Mouse (Mus musculus) cerebellum, adult 11 months (tissue): ENCODE measurements around the gene Cd300lf.

Source experiments
- DNase-seq: peaks from one replicate; pipeline ENCODE4 v3.0.0; 2022

Cd300lf gene

DNA sequence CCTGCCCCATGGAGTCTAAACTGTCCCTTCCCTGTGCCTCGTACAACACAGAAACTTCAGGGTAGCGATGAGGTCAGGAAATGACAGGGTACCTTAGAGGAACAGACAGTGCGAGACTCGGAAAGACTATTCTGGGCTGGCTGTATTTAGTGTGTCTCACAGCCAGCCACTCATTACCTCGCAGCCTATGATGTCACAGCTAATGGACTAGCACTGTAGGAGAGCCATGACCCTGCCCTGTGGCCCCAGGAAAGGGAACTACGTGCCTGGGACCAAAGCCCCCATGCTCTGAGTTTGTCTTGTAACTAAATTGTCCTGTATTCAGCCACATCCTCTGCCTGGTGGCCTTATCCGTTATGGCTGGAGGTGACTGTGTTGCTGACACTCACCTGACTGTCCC lies 58.4 kb downstream of the Cd300lf start:
- DNase-seq = no peak

- no peak for DNase-seq
Observed at GRCm38 (mm10) chr11:115073002-115073401, 60.8 kb downstream of the Cd300lf start.

DNA sequence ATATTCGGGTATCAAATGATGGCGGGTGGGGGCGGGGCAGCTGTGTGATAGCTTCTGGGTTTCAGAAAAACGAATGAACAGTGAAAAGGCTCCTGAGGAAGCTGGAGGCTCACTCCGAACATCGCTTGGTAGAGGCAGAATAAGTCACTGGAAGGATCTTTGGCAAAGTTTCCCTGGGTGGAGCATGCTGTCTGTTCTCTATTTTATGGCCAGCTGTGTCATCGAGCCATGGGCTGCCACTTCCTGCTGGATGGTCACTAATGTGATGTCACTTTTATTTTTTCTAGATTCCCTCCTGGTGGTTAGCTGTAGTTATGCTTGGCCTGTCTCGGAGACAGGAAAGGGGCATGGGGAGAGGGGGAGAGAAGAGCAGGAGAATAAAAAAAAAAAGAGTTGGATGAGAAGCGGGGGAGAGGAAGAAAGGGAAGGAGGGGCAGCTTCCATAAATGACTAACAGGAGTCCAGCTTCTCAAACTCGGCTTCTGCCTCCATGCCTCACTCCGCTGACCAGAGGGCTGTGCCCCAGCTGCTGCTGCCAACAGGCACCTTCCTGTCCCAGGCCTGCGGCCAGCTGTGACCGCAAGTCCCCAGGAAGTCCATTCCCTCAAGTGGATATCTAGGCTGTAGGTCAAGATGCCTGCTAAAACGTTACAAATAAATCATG lies 62.0 kb downstream of the Cd300lf start:
- no peak for DNase-seq

DNA sequence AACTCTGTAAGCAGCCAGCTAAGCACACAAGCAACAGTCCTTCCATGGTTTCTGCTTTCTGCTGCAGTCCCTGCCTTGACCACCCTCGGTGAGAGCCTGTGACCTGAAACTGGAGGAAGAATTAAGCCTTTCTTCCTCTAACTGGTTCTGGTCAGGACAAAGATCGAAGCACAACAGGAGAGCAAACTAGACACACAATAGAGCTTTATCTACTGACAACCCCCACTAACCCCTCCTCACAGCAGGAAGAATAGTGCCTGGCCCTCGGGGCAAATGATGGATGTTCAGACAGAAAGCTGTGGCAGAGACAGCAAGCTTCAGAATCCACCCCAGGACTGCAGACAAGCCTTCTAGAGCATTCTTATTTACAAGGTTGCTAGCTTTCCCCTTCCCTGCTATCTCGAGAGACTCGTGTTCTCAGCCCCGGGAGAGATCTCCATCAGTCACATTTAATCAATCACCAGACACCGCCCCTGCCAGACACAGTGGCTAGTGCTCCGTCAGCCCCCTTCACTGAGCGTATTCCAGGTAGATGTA lies 62.7 kb downstream of the Cd300lf start:
- DNase-seq = no peak

DNA sequence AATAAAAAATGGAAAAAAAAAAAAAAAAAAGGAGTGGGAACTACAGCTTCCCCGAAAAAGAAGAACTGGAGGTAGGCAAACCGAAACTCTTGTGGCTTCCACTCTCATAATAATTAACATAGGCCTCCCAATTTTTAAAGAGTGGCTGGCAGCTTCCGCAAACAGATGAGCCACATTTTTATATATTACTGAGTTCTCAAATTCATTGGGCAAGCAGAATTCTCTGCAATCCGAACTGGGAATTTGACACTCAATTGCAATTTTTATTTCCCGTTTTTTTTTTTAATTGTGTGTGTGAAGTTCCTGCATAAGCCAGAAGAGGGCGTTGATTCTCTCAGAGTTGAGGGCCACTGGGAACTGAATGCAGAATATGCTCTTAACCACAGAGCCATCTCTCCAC lies 67.0 kb downstream of the Cd300lf start:
- no peak for DNase-seq
